Mouse (Mus musculus) embryonic facial prominence, embryonic 10.5 days (tissue): ENCODE data around the gene Adam1a. TPM values are rescaled to one million over a fixed set of nuclear protein-coding genes. Genes with fewer than 3 reads are reported as not detected.
A peak's percentile ranks its signal among the peaks of the same experiment; 100 is the strongest.

Experiments
- DNase-seq: peaks from one replicate; pipeline ENCODE4 v3.0.0-alpha.2; 2017; ENCODE audit warnings: low spot score
- H3K27ac ChIP-seq: fragments of 300-500 bp; sonication (generic); replicated peaks from 2 replicates; pipeline ENCODE4 v1.5.1; 2016; ENCODE audit warnings: mild to moderate bottlenecking
- H3K27me3 ChIP-seq: fragments of 300-500 bp; sonication (generic); replicated peaks from 2 replicates; pipeline ENCODE4 v1.6.1; 2016; ENCODE audit warnings: low read depth, mild to moderate bottlenecking; ENCODE audit not compliant: poor library complexity, severe bottlenecking
- H3K36me3 ChIP-seq: fragments of 300-500 bp; sonication (generic); replicated peaks from 2 replicates; pipeline ENCODE4 v1.6.1; 2016; ENCODE audit warnings: mild to moderate bottlenecking, moderate library complexity
- H3K4me1 ChIP-seq: fragments of 300-500 bp; sonication (generic); 2 replicates; pipeline ENCODE4 v1.6.1; 2016
- H3K4me3 ChIP-seq: fragments of 300-500 bp; sonication (generic); 2 replicates; pipeline ENCODE4 v1.5.1; 2016; ENCODE audit warnings: mild to moderate bottlenecking, moderate library complexity
- H3K9me3 ChIP-seq: fragments of 300-500 bp; sonication (generic); 2 replicates; pipeline ENCODE4 v1.6.1; 2016; ENCODE audit warnings: mild to moderate bottlenecking
- WGBS: fragments of 180-500 bp; shearing (Covaris S2); methylation state at CpG from one replicate; pipeline ENCODE4 v1.1.7; 2016; 5-methylcytosine and 5-hydroxymethylcytosine counted together
- polyA plus RNA-seq: library from polyadenylated mRNA; unstranded; fragments of >200 nt; fragmentation: Nextera tagmentation; extraction: Ambion mirVana; gene quantifications from 2 replicates; pipeline ENCODE4 v1.2.1, GENCODE M21; 2016

Gene Adam1a
- polyA plus RNA-seq, 1 experiment from 2014 or later = 1.6 TPM

DNA sequence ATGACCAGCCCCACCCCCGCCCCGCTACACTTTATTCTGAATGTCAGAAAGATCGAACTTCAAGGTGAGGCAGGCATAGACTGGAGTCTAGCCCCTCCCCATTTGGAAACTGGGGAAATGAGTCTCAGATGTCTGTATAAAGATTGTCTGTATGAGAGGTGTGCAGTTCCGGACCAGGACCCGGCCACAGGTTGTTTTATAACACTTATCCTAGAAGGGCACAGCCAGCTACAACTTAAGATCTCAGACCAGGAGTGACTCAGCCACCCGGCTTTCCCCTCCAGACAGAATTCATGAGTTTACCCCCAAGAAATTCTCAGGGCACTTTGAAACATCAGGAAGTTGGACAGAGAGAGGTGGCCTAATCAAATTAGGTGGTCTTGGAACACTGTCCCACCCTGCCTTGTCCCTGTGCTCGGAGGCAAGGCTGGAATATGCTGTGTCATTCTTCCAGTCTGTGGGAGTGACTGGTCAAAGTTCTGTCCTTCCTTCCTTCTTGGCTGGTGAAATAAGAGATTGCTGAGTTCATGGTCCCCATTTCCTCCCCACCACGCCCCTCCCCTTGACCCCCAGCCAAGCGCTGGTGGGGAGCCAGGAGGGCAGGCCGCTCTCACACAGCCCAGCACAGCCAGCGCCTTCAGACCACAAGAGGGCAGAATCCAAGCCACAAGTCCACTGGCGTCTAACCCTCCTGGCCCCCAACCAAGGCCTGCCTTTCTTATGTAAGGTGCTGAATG is 38.7 kb upstream of the Adam1a start:
- H3K27me3 ChIP-seq = no peaks in the 10 kb centered on the region
- peak overlapping the region; percentile 35; the same call in 1 of the 2 replicates for H3K27ac ChIP-seq
- peaks cover 22% of the 10 kb centered on the region for H3K36me3 ChIP-seq
- DNase-seq = peak; percentile 54
- no peaks in the 10 kb centered on the region for H3K9me3 ChIP-seq
- no peak overlapping the region for H3K4me3 ChIP-seq
- WGBS = 54% methylated on average over 12 of the region's 12 CpGs
- H3K4me1 ChIP-seq = peaks cover 19% of the 10 kb centered on the region

- DNase-seq = no peak
- H3K4me1 ChIP-seq = peaks cover 18% of the 10 kb centered on the region
- no peaks in the 10 kb centered on the region for H3K9me3 ChIP-seq
- no peaks in the 10 kb centered on the region for H3K27me3 ChIP-seq
- H3K36me3 ChIP-seq = peaks cover 41% of the 10 kb centered on the region
- no peak overlapping the region for H3K4me3 ChIP-seq
- H3K27ac ChIP-seq = no peak overlapping the region
- WGBS = 90% methylated on average over 8 of the region's 8 CpGs
Measured at GRCm38 (mm10) chr5:121581945-121582344, 36.7 kb upstream of the Adam1a start.

DNA sequence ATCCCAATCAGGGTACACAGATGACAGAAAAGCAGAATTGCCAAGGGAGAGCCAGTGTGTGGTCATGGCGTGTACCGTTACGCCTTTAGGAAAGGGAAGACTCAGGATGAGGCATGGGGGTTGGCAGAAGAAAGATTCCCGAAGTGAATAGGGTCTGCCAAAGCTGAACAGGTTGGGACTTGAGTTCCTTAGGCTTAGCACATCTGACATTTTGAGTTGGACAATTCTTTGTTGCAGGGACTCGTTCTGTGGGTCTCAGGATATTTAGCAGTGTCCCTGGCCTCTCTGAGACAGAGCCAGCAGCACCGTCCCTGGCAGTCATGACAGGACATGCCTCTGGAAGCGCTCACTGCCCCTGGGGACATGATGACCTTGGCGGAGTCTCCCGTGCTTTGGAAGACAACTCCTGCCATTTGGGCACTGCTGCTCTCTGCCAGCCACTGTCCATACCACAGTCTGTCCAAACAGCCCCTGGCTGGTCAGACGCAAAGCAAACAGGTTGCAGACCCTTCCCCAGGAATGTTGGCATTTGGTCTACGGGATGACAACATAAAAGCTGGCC is 31.7 kb upstream of the Adam1a start:
- no peak for DNase-seq
- peaks cover 88% of the 10 kb centered on the region for H3K36me3 ChIP-seq
- no peaks in the 10 kb centered on the region for H3K4me1 ChIP-seq
- H3K27me3 ChIP-seq = no peaks in the 10 kb centered on the region
- H3K27ac ChIP-seq = no peak overlapping the region
- H3K4me3 ChIP-seq = no peak overlapping the region
- no peaks in the 10 kb centered on the region for H3K9me3 ChIP-seq
- WGBS = 86% methylated on average over 11 of the region's 11 CpGs

DNA sequence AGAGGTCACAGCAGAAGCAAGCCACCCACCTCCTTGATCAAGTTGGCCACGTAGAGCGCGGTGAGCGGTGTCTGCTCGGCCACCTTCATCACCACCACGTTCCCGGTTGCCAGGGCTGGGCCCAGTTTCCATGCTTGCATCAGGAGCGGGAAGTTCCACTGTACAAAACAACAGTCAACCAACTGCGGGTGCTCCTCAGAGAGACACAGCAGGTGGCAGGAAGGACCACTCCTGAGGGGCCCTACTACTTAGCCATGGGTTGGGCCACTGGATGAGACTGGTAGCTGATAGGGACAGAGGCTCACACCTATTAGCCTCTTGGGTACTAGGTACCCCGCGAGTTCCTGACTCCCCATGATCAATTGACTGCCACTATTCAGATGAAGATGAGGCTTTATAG is 30.6 kb upstream of the Adam1a start:
- Histone ChIP-seq H3K27me3 (no peaks in the 10 kb centered on the region), H3K4me3 (no peak overlapping the region), H3K4me1 (no peaks in the 10 kb centered on the region), H3K36me3 (peaks cover 97% of the 10 kb centered on the region), H3K9me3 (no peaks in the 10 kb centered on the region), H3K27ac (no peak overlapping the region)
- DNase-seq = no peak
- 94% methylated on average over 11 of the region's 11 CpGs for WGBS

DNA sequence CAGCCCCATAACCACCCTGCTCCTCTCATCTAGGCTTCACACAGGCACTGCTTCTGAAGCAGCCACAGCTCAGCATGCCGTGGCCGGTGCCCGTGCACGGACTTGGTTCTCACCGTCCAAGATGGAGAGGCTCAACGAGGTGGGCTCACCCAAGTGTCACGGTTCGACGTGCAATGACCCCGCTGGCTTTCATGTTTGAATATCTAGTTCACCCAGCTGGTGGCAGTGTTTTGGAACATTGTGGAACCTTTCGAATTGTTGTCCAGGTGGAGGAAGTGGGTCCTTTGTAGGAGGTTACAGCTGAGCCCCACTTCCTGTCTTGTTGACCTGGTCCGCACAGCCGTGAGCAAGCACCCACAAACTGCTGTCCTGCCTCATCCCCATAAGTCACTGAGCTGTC is 28.9 kb upstream of the Adam1a start:
- H3K4me1 ChIP-seq = no peaks in the 10 kb centered on the region

GRCm38 (mm10) chr5:121570787-121571186 is 25.5 kb upstream of the Adam1a start:
- Histone ChIP-seq H3K9me3 (no peaks in the 10 kb centered on the region), H3K27me3 (no peaks in the 10 kb centered on the region), H3K4me3 (no peak overlapping the region), H3K36me3 (peaks cover 74% of the 10 kb centered on the region), H3K4me1 (no peaks in the 10 kb centered on the region), H3K27ac (no peak overlapping the region)
- no peak for DNase-seq
- WGBS = 94% methylated on average over 1 of the region's 1 CpGs

More for the DNA sequence above, 28.9 kb upstream of the Adam1a start:
- peaks cover 92% of the 10 kb centered on the region for H3K36me3 ChIP-seq
- WGBS = 92% methylated on average over 13 of the region's 13 CpGs
- H3K27me3 ChIP-seq = no peaks in the 10 kb centered on the region
- H3K9me3 ChIP-seq = no peaks in the 10 kb centered on the region
- H3K27ac ChIP-seq = no peak overlapping the region
- DNase-seq = no peak
- no peak overlapping the region for H3K4me3 ChIP-seq

- DNase-seq = no peak
- H3K36me3 ChIP-seq = peaks cover 65% of the 10 kb centered on the region
- WGBS = 80% methylated on average over 9 of the region's 9 CpGs
- no peak overlapping the region for H3K4me3 ChIP-seq
- H3K4me1 ChIP-seq = peaks cover 3% of the 10 kb centered on the region; the same call in 1 of the 2 replicates
- no peaks in the 10 kb centered on the region for H3K9me3 ChIP-seq
- no peaks in the 10 kb centered on the region for H3K27me3 ChIP-seq
- H3K27ac ChIP-seq = no peak overlapping the region
Measured at GRCm38 (mm10) chr5:121569881-121570420, 24.7 kb upstream of the Adam1a start.

DNA sequence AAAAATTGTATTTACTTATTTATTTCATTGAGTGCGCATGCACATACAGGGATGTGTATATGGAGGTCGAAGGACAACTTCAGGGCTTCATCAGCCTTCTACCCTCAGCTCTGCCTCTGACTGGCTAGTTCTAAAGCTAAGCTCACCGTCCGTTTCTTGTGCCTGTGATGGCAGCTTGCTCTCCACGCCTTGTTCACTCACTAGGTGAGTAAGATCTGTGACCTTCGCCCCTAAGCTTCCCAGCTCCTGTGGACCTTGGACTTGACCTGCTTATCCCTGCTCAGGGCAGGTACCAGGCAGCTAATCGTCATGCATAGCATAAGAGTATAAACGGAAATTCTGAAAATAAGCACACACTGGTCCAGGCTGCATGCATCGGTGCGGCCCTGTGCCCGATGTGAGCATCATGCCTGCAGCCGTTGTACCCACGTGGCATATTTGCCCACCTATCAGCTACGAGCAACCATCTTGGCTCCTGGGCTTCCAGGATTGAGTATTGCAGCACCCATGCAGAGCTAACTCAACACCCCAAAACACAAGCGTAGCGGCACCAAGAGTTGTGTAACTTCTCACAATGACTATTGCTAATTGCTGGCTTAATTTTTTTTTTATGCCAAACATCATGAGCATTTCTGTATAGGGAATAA is 20.9 kb upstream of the Adam1a start:
- no peak overlapping the region for H3K4me3 ChIP-seq

GRCm38 (mm10) chr5:121564468-121564895 is 19.2 kb upstream of the Adam1a start:
- H3K27ac ChIP-seq = peak overlapping the region; percentile 65
- H3K4me3 ChIP-seq = peak overlapping the region; percentile 42
- H3K9me3 ChIP-seq = no peaks in the 10 kb centered on the region
- H3K4me1 ChIP-seq = peaks cover 10% of the 10 kb centered on the region
- H3K27me3 ChIP-seq = no peaks in the 10 kb centered on the region
- 12% methylated on average over 11 of the region's 11 CpGs for WGBS
- peak; percentile 91 for DNase-seq
- peaks cover 15% of the 10 kb centered on the region for H3K36me3 ChIP-seq

More for the DNA sequence above, 20.9 kb upstream of the Adam1a start:
- no peak overlapping the region for H3K27ac ChIP-seq
- no peaks in the 10 kb centered on the region for H3K27me3 ChIP-seq
- 91% methylated on average over 16 of the region's 16 CpGs for WGBS
- H3K36me3 ChIP-seq = peaks cover 29% of the 10 kb centered on the region
- H3K4me1 ChIP-seq = peaks cover 10% of the 10 kb centered on the region
- H3K9me3 ChIP-seq = no peaks in the 10 kb centered on the region
- no peak for DNase-seq

DNA sequence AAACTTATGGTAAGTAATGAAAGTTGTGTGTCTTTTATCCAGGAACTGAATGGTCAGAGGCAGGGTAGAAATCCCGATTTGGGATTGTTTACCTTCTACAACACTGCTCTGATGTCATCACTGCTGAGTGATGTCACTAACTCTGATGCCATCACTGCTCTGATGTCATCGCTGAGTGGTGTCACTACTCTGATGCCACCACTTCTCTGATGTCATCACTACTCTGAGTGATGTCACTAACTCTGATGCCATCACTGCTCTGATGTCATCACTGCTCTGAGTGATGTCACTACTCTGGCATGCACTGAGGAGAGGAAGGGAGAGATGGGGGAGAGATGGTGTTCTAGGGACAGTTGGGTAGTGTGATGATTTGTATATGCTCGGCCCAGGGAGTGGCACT is 17.2 kb upstream of the Adam1a start:
- no peak overlapping the region for H3K4me3 ChIP-seq
- no peaks in the 10 kb centered on the region for H3K27me3 ChIP-seq
- H3K4me1 ChIP-seq = peaks cover 10% of the 10 kb centered on the region
- H3K9me3 ChIP-seq = no peaks in the 10 kb centered on the region
- no peaks in the 10 kb centered on the region for H3K36me3 ChIP-seq
- WGBS = 89% methylated on average over 3 of the region's 3 CpGs
- DNase-seq = no peak
- H3K27ac ChIP-seq = no peak overlapping the region

DNA sequence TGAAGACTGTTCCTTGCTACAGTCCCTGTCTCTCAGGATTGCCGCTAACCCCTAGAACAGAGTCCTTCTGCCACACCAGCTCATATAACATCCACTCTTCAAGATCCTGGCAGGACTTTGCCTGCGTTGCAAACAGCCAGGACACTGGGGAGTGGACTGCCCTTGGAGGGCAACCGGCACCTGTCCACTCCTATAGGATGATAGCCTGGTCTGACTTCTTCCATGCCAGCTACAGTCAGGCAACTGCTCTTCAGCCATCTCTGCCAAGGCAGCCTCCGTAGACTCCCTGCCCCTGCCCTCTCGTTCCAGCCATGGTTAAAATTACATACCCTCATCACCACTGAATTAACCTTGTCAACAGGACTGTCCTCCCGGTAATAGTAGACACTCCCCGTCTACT is 3.9 kb upstream of the Adam1a start:
- Histone ChIP-seq H3K4me3 (no peak overlapping the region), H3K4me1 (peaks cover 13% of the 10 kb centered on the region), H3K27ac (no peak overlapping the region), H3K36me3 (no peaks in the 10 kb centered on the region), H3K9me3 (no peaks in the 10 kb centered on the region), H3K27me3 (no peaks in the 10 kb centered on the region)
- 83% methylated on average over 7 of the region's 7 CpGs for WGBS
- DNase-seq = no peak

- 93% methylated on average over 3 of the region's 3 CpGs for WGBS
- no peaks in the 10 kb centered on the region for H3K9me3 ChIP-seq
- no peak overlapping the region for H3K4me3 ChIP-seq
- H3K27ac ChIP-seq = no peak overlapping the region
- peaks cover 28% of the 10 kb centered on the region for H3K4me1 ChIP-seq
- no peaks in the 10 kb centered on the region for H3K36me3 ChIP-seq
- no peak for DNase-seq
- H3K27me3 ChIP-seq = no peaks in the 10 kb centered on the region
Measured at GRCm38 (mm10) chr5:121547084-121547483, 1.8 kb upstream of the Adam1a start.
